Mouse (Mus musculus): ENCODE data around the gene Rimkla. TPM values are rescaled to one million over a fixed set of nuclear protein-coding genes. Genes with fewer than 3 reads are reported as not detected.
"Not testable (repeated sequence)": the region's sequence is repeated elsewhere in the genome, so short reads cannot be mapped to it uniquely, and the experiment has no call there.

Rimkla gene
- polyA plus RNA-seq (2015; fragmentation: Nextera tagmentation; extraction: Ambion mirVana), result 25.5 and 27.6 TPM in 2 replicates

DNA sequence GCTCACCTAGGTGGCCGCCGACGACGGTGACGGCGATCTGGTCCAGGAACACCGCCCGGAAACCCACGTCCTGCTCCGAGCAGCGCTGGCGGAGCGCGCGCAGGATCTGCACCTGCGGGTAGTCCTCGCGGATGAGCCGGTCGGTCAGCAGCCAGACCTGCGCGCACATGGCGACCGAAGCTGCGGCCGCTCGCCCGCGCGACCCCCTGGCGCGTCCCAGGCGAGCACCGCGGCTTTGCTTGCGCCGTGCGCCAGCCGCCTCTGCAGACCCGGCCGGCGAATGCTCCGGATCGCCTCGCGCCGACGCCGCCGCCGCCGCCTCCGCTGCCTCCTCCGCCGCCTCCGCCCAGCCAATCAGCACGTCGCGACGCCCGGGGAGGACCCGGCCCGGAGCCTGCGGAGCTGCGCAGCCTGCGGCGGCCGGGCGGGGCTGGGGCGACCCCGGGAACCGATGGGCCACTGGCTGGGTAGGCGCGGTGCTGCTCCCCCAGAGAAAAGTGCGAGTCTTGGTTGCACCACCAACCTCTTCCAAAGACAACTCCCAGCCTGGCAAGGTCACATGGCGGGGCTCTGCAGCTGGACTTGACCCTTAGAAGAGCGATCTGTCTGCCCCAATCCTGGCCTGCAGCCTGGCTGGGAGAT lies at the start of gene Rimkla:
Rimkla (minus strand) TSS at position 338 of the 642 bp plus-strand sequence.
- peak within 1 kb of the TSS; percentile 79 for H3K4me2 ChIP-seq
- WGBS, result under 1% methylated on average over 77 of the region's 77 CpGs
- H3K36me3 ChIP-seq (replicated peaks), result no peaks in the 10 kb centered on the region
- peak within 1 kb of the TSS; percentile 83 for H3K27ac ChIP-seq
- ATAC-seq (replicated peaks), result peak; percentile 94
- peak within 1 kb of the TSS; percentile 71 for H3K9ac ChIP-seq
- H3K4me3 ChIP-seq, result peak within 1 kb of the TSS; percentile 76
- H3K4me1 ChIP-seq, result peaks cover 16% of the 10 kb centered on the region
- no peaks in the 10 kb centered on the region for H3K9me3 ChIP-seq
- H3K27me3 ChIP-seq (replicated peaks), result 0 out of 2 replicates have a peak, but pooled peaks cover 3% of the 10 kb centered on the region

DNA sequence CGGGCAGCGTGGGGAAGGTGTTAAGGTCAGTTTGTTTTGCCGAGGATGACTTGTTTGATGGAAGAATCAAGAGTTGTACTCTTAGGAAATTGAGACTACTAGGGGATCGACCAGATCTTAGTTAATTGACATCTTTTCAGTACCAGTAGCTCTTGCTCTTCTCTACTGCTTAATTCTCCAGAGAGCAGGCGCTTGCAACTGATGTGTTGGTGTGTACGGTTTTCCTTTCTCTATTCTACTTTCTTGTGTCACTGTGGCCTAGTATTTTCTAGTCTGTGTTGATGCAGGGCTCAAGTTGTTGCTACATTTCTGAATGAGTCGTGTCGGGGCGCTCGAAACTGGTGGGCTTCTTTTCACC lies 48.1 kb upstream of the Rimkla start:
- Histone ChIP-seq H3K27ac (peak overlapping the region; percentile 98), H3K4me1 (peaks cover 27% of the 10 kb centered on the region), H3K9ac (peak overlapping the region; percentile 97), H3K27me3 (replicated peaks) (no peaks in the 10 kb centered on the region), H3K4me2 (peak overlapping the region; percentile 68), H3K36me3 (replicated peaks) (no peaks in the 10 kb centered on the region), H3K9me3 (no peaks in the 10 kb centered on the region), H3K4me3 (peak overlapping the region; percentile 100)
- no peak for ATAC-seq (replicated peaks)
- 5% methylated on average over 10 of the region's 10 CpGs for WGBS

DNA sequence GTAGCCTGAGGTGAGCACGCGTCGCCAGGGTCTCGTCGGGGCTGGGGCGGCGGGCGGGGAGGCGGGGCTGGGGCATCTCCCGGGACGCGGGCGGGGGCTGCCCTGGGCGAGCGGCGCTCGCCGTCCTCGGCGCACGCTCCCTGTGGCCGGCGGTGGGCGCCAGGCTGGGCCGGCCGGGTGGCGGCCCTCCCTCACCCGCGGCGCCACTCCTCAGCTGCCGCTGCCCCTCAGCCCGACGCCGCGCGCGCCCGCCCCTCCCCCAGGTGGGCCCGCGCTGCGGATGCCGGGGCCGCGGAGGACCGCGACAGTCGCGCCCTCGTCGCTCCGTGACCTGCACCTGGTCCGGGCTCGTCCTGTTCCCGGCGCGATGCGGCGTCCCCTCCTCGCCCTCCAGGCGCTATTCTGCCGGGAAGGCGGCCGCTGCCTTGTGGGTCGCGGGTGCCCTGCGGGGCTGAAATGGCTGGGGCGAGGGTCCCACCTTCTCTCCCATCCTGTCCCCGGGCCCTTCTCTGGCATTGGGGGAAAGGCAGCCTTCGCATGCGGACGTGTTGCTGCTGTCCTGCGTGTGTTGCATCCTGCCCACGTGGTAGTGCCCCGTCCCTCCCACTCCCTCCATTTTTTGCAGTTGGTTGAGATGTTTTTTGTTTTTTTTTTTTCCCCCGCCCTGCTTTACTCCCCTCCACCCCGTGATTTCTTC lies 47.6 kb upstream of the Rimkla start:
- Histone ChIP-seq H3K4me2 (peak overlapping the region; percentile 68), H3K27ac (peak overlapping the region; percentile 98), H3K36me3 (replicated peaks) (no peaks in the 10 kb centered on the region), H3K9ac (peak overlapping the region; percentile 97), H3K4me3 (peak overlapping the region; percentile 100), H3K4me1 (peaks cover 27% of the 10 kb centered on the region), H3K9me3 (no peaks in the 10 kb centered on the region), H3K27me3 (replicated peaks) (no peaks in the 10 kb centered on the region)
- under 1% methylated on average over 62 of the region's 76 CpGs for WGBS
- peak; percentile 82 for ATAC-seq (replicated peaks)

DNA sequence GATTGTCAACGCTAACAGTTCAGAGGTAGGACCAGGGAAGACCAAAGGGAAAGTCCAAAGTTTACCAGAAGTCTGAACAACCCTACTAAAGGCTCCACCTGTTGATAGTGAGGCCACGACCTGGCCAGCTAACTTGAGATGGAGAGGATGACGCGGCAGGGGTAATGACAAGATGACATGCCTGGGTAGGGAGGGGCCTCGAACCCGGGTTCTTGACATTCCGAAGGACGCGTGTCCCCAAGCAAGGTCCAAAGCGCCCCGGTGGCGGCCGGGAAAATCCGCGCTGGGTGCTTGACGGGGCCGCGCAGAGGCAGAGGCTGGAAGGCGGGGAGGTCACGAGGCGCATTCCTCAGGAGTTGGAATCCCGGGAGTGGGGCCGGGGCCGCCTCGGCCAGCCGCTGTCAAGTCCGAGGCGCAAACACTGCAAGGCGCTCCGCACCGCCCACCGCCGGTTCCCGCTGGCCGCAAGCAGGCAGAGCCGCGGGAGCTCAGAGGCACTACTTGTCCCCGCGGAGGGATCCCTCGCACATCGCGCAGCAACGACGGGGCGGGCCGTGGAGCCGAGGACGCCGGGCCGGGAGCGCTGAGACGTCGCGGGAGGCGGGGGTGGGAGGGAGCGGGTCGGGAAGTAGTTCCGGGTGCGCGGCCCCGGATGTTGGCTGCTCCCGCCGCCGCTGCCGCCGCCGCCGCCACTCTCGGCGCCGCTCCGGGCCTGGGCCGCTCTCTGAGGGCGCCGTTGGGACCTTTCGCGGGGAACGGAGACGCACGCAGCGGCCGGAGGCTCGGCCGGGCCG lies 46.8 kb upstream of the Rimkla start, which contains the start of gene Frg2f1:
Frg2f1 (minus strand) TSS at position 499 of the 794 bp plus-strand sequence.
- under 1% methylated on average over 66 of the region's 85 CpGs for WGBS
- H3K4me1 ChIP-seq, result peaks cover 27% of the 10 kb centered on the region
- no peaks in the 10 kb centered on the region for H3K9me3 ChIP-seq
- H3K9ac ChIP-seq, result peak within 1 kb of the TSS; percentile 97
- peak; percentile 95 for ATAC-seq (replicated peaks)
- no peaks in the 10 kb centered on the region for H3K27me3 ChIP-seq (replicated peaks)
- H3K27ac ChIP-seq, result peak within 1 kb of the TSS; percentile 98
- peak within 1 kb of the TSS; percentile 100 for H3K4me3 ChIP-seq
- H3K36me3 ChIP-seq (replicated peaks), result no peaks in the 10 kb centered on the region
- peak within 1 kb of the TSS; percentile 68 for H3K4me2 ChIP-seq

DNA sequence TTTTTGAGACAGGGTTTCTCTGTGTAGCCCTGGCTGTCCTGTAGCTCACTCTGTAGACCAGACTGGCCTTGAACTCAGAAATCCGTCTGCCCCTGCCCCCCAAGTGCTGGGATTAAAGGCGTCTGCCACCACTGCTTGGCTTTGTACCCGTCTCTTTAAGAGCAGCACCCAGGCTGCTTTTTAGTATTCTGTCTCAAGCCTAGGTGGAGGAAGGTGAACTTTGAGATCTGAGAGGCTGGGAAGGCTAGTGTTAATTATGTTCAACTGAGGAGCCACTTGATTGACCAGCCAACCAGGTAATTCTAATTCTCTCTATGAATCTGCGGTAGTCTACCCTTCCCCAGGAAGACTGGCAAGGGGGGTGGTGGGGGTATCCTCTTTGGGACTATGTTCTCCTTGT lies 45.0 kb upstream of the Rimkla start:
- 72% methylated on average over 4 of the region's 4 CpGs for WGBS
- Histone ChIP-seq H3K4me3 (no peak overlapping the region), H3K4me2 (no peak overlapping the region), H3K9me3 (no peaks in the 10 kb centered on the region), H3K27ac (no peak overlapping the region), H3K36me3 (replicated peaks) (no peaks in the 10 kb centered on the region), H3K27me3 (replicated peaks) (no peaks in the 10 kb centered on the region), H3K9ac (no peak overlapping the region), H3K4me1 (peaks cover 27% of the 10 kb centered on the region)
- no peak for ATAC-seq (replicated peaks)

DNA sequence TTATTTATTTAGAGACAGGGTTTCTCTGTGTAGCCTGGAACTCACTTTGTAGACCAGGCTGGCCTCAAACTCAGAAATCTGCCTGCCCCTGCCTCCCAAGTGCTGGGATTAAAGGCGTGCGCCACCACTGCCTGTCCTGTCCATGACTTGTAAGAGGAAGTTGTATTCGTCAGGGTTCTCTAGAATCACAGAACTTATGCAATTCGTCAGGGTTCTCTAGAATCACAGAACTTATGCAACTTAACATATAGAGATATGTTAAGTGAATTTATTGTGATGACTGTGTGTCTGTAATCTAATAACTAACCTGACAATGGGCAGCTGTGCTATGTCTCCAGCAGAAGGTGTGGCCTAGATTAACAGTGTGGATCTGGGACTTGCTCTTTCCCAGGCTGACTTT lies 44.2 kb upstream of the Rimkla start, which contains the start of gene Foxj3:
Foxj3 (plus strand) TSS at position 390 of the 400 bp plus-strand sequence.
- H3K4me1 ChIP-seq, result peaks cover 23% of the 10 kb centered on the region
- 95% methylated on average over 4 of the region's 4 CpGs for WGBS
- not testable (repeated sequence) for H3K27ac ChIP-seq; H3K36me3 ChIP-seq (replicated peaks); H3K4me2 ChIP-seq; H3K9me3 ChIP-seq; ATAC-seq (replicated peaks); H3K4me3 ChIP-seq; H3K9ac ChIP-seq; H3K27me3 ChIP-seq (replicated peaks)

DNA sequence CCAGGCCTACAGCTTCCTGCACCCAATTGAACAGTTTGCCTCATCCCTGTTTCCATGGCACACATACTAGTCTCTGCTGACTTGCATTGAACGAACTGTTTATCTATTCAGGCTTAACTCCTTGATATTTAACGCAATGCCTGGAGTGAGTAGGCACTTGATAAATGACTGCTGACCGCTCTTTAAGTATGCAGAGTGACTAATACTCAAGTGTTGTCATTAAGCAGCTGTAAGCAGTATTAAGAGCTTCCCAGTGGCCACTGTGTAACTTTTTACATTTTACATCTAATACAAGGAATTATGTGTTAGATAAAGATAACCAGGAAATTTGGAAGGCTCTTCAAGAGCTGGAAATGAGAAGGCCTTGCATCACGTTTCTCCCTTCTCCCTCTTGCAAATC lies 42.7 kb upstream of the Rimkla start:
- H3K4me2 ChIP-seq, result no peak overlapping the region
- no peak for ATAC-seq (replicated peaks)
- no peaks in the 10 kb centered on the region for H3K27me3 ChIP-seq (replicated peaks)
- no peak overlapping the region for H3K9ac ChIP-seq
- no peaks in the 10 kb centered on the region for H3K9me3 ChIP-seq
- peaks cover 10% of the 10 kb centered on the region for H3K4me1 ChIP-seq
- no peak overlapping the region for H3K4me3 ChIP-seq
- H3K36me3 ChIP-seq (replicated peaks), result no peaks in the 10 kb centered on the region
- 58% methylated on average over 4 of the region's 4 CpGs for WGBS
- no peak overlapping the region for H3K27ac ChIP-seq

DNA sequence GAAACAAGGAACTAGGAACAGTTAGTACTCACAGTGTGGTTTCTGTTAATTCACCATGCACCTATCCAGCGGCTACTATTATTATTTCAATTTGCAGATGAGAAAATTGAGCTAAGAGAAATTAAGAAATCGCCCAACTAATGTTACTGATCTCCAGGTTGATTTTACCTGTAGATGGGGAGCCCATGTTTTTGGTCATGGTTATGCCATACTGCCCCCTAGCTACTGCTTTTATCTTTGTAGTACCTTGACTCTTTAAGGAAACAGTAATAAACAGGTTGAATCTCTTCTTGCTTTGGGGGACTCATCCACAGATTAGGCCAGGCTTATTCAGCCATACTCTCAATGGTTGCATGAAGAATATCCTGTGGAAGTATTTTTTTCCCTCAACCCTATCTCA lies 39.4 kb upstream of the Rimkla start:
- no peaks in the 10 kb centered on the region for H3K4me1 ChIP-seq
- no peaks in the 10 kb centered on the region for H3K9me3 ChIP-seq
- no peak overlapping the region for H3K4me2 ChIP-seq
- no peak overlapping the region for H3K9ac ChIP-seq
- H3K27ac ChIP-seq, result no peak overlapping the region
- H3K27me3 ChIP-seq (replicated peaks), result no peaks in the 10 kb centered on the region
- H3K4me3 ChIP-seq, result no peak overlapping the region
- no peaks in the 10 kb centered on the region for H3K36me3 ChIP-seq (replicated peaks)
- no peak for ATAC-seq (replicated peaks)
- WGBS, result 68% methylated on average over 2 of the region's 2 CpGs

DNA sequence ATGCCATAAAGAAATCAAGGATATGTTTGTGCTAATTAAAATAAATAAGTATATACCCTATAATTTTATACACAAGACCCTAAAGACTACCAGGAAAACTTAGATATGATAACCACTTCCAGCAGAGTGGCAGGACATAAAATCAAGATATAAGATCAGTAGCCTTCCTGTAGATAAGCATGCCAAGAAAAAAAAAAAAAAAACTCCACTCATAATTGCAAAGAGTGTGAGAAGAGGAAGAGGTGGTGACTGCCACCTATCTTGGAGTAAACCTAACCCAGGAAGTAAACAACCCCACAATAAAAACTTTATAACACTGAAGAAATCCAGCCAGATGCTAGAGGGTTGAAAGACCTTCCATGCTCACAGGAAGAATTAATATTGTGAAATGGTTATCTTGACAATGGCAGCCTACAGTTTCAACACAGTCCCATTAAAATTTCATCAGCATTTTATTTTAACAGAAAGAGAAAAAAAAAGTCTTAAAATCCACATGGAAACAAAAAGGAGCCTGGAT lies 34.0 kb upstream of the Rimkla start:
- Histone ChIP-seq H3K27me3 (replicated peaks) (no peaks in the 10 kb centered on the region), H3K4me1 (peaks cover 14% of the 10 kb centered on the region), H3K27ac (no peak overlapping the region), H3K9ac (no peak overlapping the region), H3K36me3 (replicated peaks) (no peaks in the 10 kb centered on the region), H3K4me3 (no peak overlapping the region), H3K4me2 (no peak overlapping the region), H3K9me3 (no peaks in the 10 kb centered on the region)
- no peak for ATAC-seq (replicated peaks)

DNA sequence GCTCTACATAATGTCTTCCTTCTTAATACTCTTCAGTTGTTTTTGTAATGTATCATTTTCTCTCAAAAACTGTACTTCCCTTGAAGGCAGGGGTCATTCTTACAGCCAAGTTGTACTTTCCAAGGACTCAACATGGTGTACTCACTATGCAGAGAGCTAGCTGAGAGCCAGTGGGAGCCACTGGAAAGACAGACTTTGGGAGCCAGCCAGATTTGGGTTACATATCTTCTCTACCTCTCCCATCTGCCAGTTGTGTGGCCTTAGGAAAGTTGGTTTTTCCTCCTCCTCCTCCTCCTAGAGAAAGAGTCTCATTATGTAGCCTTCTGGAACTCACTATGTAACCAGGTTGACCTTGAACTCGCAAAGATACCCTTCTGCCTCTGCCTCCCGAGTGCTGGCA lies 32.0 kb upstream of the Rimkla start:
- H3K36me3 ChIP-seq (replicated peaks), result no peaks in the 10 kb centered on the region
- 91% methylated on average over 2 of the region's 2 CpGs for WGBS
- peaks cover 14% of the 10 kb centered on the region for H3K4me1 ChIP-seq
- H3K4me2 ChIP-seq, result no peak overlapping the region
- H3K4me3 ChIP-seq, result no peak overlapping the region
- no peaks in the 10 kb centered on the region for H3K9me3 ChIP-seq
- ATAC-seq (replicated peaks), result peak; percentile 46
- H3K9ac ChIP-seq, result no peak overlapping the region
- peak overlapping the region; percentile 86 for H3K27ac ChIP-seq
- no peaks in the 10 kb centered on the region for H3K27me3 ChIP-seq (replicated peaks)

DNA sequence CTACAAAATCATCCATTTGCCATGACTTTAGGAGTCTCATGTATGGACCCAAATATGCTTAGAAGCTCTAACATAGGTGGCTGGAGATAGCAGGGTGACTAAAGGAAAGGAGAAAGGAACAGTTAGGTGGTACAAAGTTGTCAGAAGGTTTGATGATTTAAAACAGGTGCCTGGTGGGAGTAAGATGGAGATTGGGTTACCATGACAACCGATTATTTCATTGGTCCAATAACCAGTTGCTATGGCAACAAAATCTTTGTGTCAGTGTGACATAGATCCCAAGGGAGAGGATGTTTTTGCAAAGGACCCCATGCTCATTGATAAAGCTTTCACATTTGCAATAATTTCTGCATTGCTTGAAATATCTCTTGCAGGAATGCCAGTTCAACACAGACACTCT lies 31.6 kb upstream of the Rimkla start:
- H3K9me3 ChIP-seq, result no peaks in the 10 kb centered on the region
- peak overlapping the region; percentile 32 for H3K4me2 ChIP-seq
- H3K4me3 ChIP-seq, result no peak overlapping the region
- 85% methylated on average over 1 of the region's 1 CpGs for WGBS
- no peaks in the 10 kb centered on the region for H3K27me3 ChIP-seq (replicated peaks)
- H3K4me1 ChIP-seq, result peaks cover 14% of the 10 kb centered on the region
- peak overlapping the region; percentile 86 for H3K27ac ChIP-seq
- no peak overlapping the region for H3K9ac ChIP-seq
- no peaks in the 10 kb centered on the region for H3K36me3 ChIP-seq (replicated peaks)
- peak; percentile 81 for ATAC-seq (replicated peaks)

DNA sequence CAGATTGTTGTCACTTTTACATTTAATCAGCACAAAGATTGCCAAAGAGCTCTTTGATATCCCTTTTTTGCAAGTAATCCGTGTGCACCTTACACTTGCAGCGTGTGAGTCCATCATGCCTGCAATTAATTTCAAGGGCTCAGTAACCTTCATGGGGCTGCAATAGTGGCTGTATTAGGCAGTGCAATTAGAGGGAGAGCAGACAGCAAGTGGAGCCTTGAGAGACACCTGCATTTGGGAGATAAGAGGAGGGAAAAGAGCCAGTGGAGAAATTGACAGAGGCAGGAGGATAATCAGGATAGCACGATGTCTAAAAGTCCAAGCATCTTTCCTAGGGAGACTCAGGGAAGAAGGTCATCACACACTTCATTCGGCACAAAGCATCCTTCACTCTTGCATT lies 31.1 kb upstream of the Rimkla start:
- peak overlapping the region; percentile 32 for H3K4me2 ChIP-seq
- ATAC-seq (replicated peaks), result peak; percentile 84

More for the DNA sequence above, 31.1 kb upstream of the Rimkla start:
- 34% methylated on average over 4 of the region's 4 CpGs for WGBS
- H3K4me3 ChIP-seq, result no peak overlapping the region
- peak overlapping the region; percentile 86 for H3K27ac ChIP-seq
- H3K4me1 ChIP-seq, result peaks cover 14% of the 10 kb centered on the region
- no peaks in the 10 kb centered on the region for H3K36me3 ChIP-seq (replicated peaks)
- no peaks in the 10 kb centered on the region for H3K9me3 ChIP-seq
- no peak overlapping the region for H3K9ac ChIP-seq
- no peaks in the 10 kb centered on the region for H3K27me3 ChIP-seq (replicated peaks)
